Mouse (Mus musculus) cerebellum, adult 2 months (tissue): ENCODE results near the gene Ttyh3.

Experiments
- CTCF ChIP-seq: fragments of 200-500 bp; IDR thresholded peaks from 2 replicates; pipeline ENCODE4 v1.5.1; 2011; ENCODE audit warnings: low read depth, mild to moderate bottlenecking, control low read depth, low read length, moderate library complexity, borderline replicate concordance; ENCODE audit not compliant: insufficient read depth
- POLR2A ChIP-seq: fragments of 200-500 bp; IDR thresholded peaks from 2 replicates; pipeline ENCODE4 v1.6.1; 2011; ENCODE audit warnings: low read length, control low read depth, borderline replicate concordance; ENCODE audit not compliant: insufficient read depth

DNA sequence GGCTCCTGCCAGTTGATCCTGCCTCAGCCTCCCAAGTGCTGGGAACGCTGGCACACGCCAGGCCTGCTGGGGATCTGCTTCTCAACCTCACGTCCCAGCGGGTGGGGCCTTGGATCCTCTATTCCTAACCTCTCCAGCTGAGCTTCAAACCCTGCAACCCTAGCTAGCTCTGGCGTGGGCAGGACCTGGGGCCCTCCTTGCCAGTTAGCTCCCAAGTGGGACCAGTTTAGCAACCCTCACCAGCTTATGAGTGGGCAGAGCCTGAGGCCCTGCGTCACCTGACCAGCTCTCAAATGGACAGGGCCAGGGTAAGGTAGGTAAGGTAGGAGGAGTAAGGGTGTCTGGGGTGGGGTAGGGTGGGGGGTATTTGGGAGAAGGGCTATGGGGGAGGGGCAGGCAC, 31.2 kb upstream of the Ttyh3 start:
- no peak for TF ChIP-seq CTCF
- TF ChIP-seq POLR2A: no peak
